In genomic region chr19:55747926-55748291, GRCm38 (mm10) we compare ENCODE assay signal across 13 mouse cellular contexts. TPM values are rescaled to one million over a fixed set of nuclear protein-coding genes. Genes with fewer than 3 reads are reported as not detected.
DNase-seq lines count a peak whose midpoint lies in the region; ATAC-seq and TF ChIP-seq lines count a peak whose summit lies in the region.
"Had no signal": no experiment of that assay in that cellular context is flagged by ENCODE, and none has a peak within 500 bp of the region (broad histone marks: within the 10 kb centered on the region; RNA-seq: fewer than 3 reads in every experiment).

No protein-coding gene starts in this region.

- intact Hi-C loops in heart, adult 2 months (cut with DNase I) = loop anchor here (2.0 kb wide), 1 partner anchor 45 kb away; no protein-coding TSS in a partner anchor
- intact Hi-C loops in heart, postnatal 14 days (cut with DNase I) = loop anchor here (5.0 to 10.0 kb wide), 3 partner anchors 34 to 387 kb away; no protein-coding TSS in a partner anchor
- intact Hi-C loops in left cerebral cortex, postnatal 4 days (cut with DNase I) = no loop called here

- TF ChIP-seq CTCF in heart, adult 2 months (IDR thresholded peaks at IDR 0.05) = no peak
- TF ChIP-seq CTCF in heart, postnatal 0 days (IDR thresholded peaks at IDR 0.05; ENCODE audit: low read depth) = no peak
- TF ChIP-seq CTCF in midbrain, postnatal 0 days (IDR thresholded peaks at IDR 0.05) = no peak

- peaks cover 2% of the 10 kb centered on the region; the same call in 1 of the 2 replicates for H3K79me2 ChIP-seq in heart, adult 2 months (replicated peaks; ENCODE audit: control insufficient read depth, insufficient read depth, low read length)

- H3K36me3 ChIP-seq in heart, adult 2 months (ENCODE audit: control insufficient read depth, insufficient read depth, low read length) = peaks cover 18% of the 10 kb centered on the region
- no peaks in the 10 kb centered on the region for H3K36me3 ChIP-seq in kidney, embryonic 15.5 days
- no peaks in the 10 kb centered on the region for H3K36me3 ChIP-seq in heart, postnatal 0 days (replicated peaks; ENCODE audit: control insufficient read depth, insufficient read depth, low read length)
- no peaks in the 10 kb centered on the region for H3K36me3 ChIP-seq in midbrain, postnatal 0 days (ENCODE audit: insufficient read depth, low read length)
- H3K36me3 ChIP-seq: liver, embryonic 13.5 days had no signal

- TF ChIP-seq EP300 in heart, adult 2 months (IDR thresholded peaks at IDR 0.05; ENCODE audit: insufficient read depth, low read depth, low read length) = no peak
- no peak for TF ChIP-seq EP300 in heart, postnatal 0 days (IDR thresholded peaks at IDR 0.05; ENCODE audit: low read depth)

- DNase-seq in heart, adult 2 months = peak in 1 of 2 experiments; percentile 28
- DNase-seq in heart, postnatal 14 days = no peak
- DNase-seq in kidney, postnatal 4 days = no peak
- no peak for DNase-seq in heart, postnatal 0 days (ENCODE audit: low spot score)
- DNase-seq in midbrain, postnatal 0 days (ENCODE audit: low spot score) = no peak
- DNase-seq in lung, postnatal 4 days = no peak
- DNase-seq in left cerebral cortex, postnatal 4 days = no peak
- DNase-seq: adrenal gland, postnatal 25 days; cerebellum, adult 2 months; liver, embryonic 13.5 days had no signal

- no peaks in the 10 kb centered on the region for H3K9me3 ChIP-seq in kidney, embryonic 15.5 days (replicated peaks)
- no peaks in the 10 kb centered on the region for H3K9me3 ChIP-seq in heart, postnatal 0 days (replicated peaks; ENCODE audit: control insufficient read depth, low read length)
- H3K9me3 ChIP-seq in midbrain, postnatal 0 days (ENCODE audit: low read length) = no peaks in the 10 kb centered on the region
- H3K9me3 ChIP-seq: liver, embryonic 13.5 days; megakaryocyte, embryonic 14.5 days had no signal

- no peak for TF ChIP-seq POLR2A in heart, adult 2 months (IDR thresholded peaks at IDR 0.05; ENCODE audit: insufficient read depth, low read depth, low read length)

- no peak overlapping the region for H3K9ac ChIP-seq in heart, adult 2 months (ENCODE audit: low read depth, low read length)
- no peak overlapping the region for H3K9ac ChIP-seq in kidney, embryonic 15.5 days
- H3K9ac ChIP-seq in heart, postnatal 0 days (replicated peaks; ENCODE audit: low read depth, low read length) = no peak overlapping the region
- H3K9ac ChIP-seq in midbrain, postnatal 0 days (replicated peaks; ENCODE audit: low read length, poor library complexity, severe bottlenecking) = peak overlapping the region; percentile 56
- H3K9ac ChIP-seq: liver, embryonic 13.5 days had no signal

- WGBS in heart, adult 2 months = 42% methylated on average over 6 of the region's 6 CpGs
- WGBS in kidney, embryonic 15.5 days = 20% methylated on average over 6 of the region's 6 CpGs
- WGBS in heart, postnatal 0 days = 24% methylated on average over 6 of the region's 6 CpGs
- 26% methylated on average over 6 of the region's 6 CpGs for WGBS in midbrain, postnatal 0 days

- peaks cover 4% of the 10 kb centered on the region for H3K4me1 ChIP-seq in heart, adult 2 months (ENCODE audit: control insufficient read depth, insufficient read depth, low read length)
- H3K4me1 ChIP-seq in kidney, embryonic 15.5 days = peaks cover 75% of the 10 kb centered on the region
- peaks cover 36% of the 10 kb centered on the region for H3K4me1 ChIP-seq in heart, postnatal 0 days (ENCODE audit: control insufficient read depth, insufficient read depth)
- peaks cover 12% of the 10 kb centered on the region for H3K4me1 ChIP-seq in midbrain, postnatal 0 days (ENCODE audit: insufficient read depth, low read length)

- peak overlapping the region; percentile 64 for H3K27ac ChIP-seq in heart, adult 2 months
- H3K27ac ChIP-seq in kidney, embryonic 15.5 days = no peak overlapping the region
- peak overlapping the region; percentile 71 for H3K27ac ChIP-seq in heart, postnatal 0 days (ENCODE audit: low read depth)
- H3K27ac ChIP-seq in midbrain, postnatal 0 days (ENCODE audit: low read depth, low read length) = peak overlapping the region; percentile 83
- H3K27ac ChIP-seq: liver, embryonic 13.5 days had no signal

- no peak for ATAC-seq in kidney, embryonic 15.5 days (replicated peaks; ENCODE audit: low FRiP score)
- no peak; the same call in 1 of the 2 replicates for ATAC-seq in heart, postnatal 0 days (ENCODE audit: insufficient read depth, low read depth)
- no peak for ATAC-seq in midbrain, postnatal 0 days (ENCODE audit: low FRiP score)
- ATAC-seq: Patski had no signal

- peak overlapping the region; percentile 14 for H3K4me2 ChIP-seq in kidney, embryonic 15.5 days
- peak overlapping the region; percentile 49 for H3K4me2 ChIP-seq in heart, postnatal 0 days (ENCODE audit: low read depth, low read length)
- H3K4me2 ChIP-seq in midbrain, postnatal 0 days (ENCODE audit: low read depth, low read length, poor library complexity, severe bottlenecking) = peak overlapping the region; percentile 58
- H3K4me2 ChIP-seq: liver, embryonic 13.5 days had no signal

- H3K4me3 ChIP-seq in heart, adult 2 months = no peak overlapping the region
- H3K4me3 ChIP-seq in kidney, embryonic 15.5 days (replicated peaks) = no peak overlapping the region
- no peak overlapping the region for H3K4me3 ChIP-seq in heart, postnatal 0 days (ENCODE audit: low read depth, low read length)
- H3K4me3 ChIP-seq in midbrain, postnatal 0 days (ENCODE audit: low read depth, low read length) = peak overlapping the region; percentile 66; the same call in 1 of the 2 replicates
- H3K4me3 ChIP-seq: liver, embryonic 13.5 days; megakaryocyte, embryonic 14.5 days had no signal

- no peaks in the 10 kb centered on the region for H3K27me3 ChIP-seq in heart, adult 2 months (ENCODE audit: control insufficient read depth, insufficient read depth, low read length)
- H3K27me3 ChIP-seq in kidney, embryonic 15.5 days = no peaks in the 10 kb centered on the region
- H3K27me3 ChIP-seq in heart, postnatal 0 days (ENCODE audit: control insufficient read depth, insufficient read depth, low read length) = no peaks in the 10 kb centered on the region
- H3K27me3 ChIP-seq in midbrain, postnatal 0 days (ENCODE audit: insufficient read depth, low read length) = no peaks in the 10 kb centered on the region
- H3K27me3 ChIP-seq: Patski had no signal

RNA-seq across cellular contexts. Expression of gene Tcf7l2, which starts 6.3 kb away (rescaled TPM):
- total RNA-seq in heart, adult 2 months (2021) = 10 to 100 TPM; 13.9 to 14.4 TPM
- 11.1 TPM in 2 replicates for polyA plus RNA-seq in heart, adult 2 months (2012; rRNA removed)
- 10 to 100 TPM; 15.7 to 22.7 TPM for total RNA-seq in heart, postnatal 14 days (2021)
- polyA plus RNA-seq in kidney, embryonic 15.5 days (2015; fragmentation: Nextera tagmentation; extraction: Ambion mirVana) = 61.3 and 61.7 TPM in 2 replicates
- 2.9 and 3.0 TPM in 2 replicates for total RNA-seq in heart, postnatal 0 days (2014; rRNA removed; ENCODE audit: low replicate concordance)
- 38.6 and 42.5 TPM in 2 replicates for polyA plus RNA-seq in heart, postnatal 0 days (2015; fragmentation: Nextera tagmentation; extraction: Ambion mirVana)
- 67.2 and 86.1 TPM in 2 replicates for total RNA-seq in midbrain, postnatal 0 days (2014; rRNA removed)
- 763 and 861 TPM in 2 replicates for polyA plus RNA-seq in midbrain, postnatal 0 days (2015; fragmentation: Nextera tagmentation; extraction: Ambion mirVana)
- total RNA-seq in left cerebral cortex, postnatal 4 days (2021) = 10 to 100 TPM in 1 of 2 experiments, 1 to 10 TPM in 1; 9.6 to 11.9 TPM
